8 mouse cellular contexts compared by ENCODE assay signal in genomic region chr3:79071561-79071960, GRCm38 (mm10).
DNase-seq lines count a peak whose midpoint lies in the region; ATAC-seq lines count a peak whose summit lies in the region.

No protein-coding gene starts in this region.

- no peak for ATAC-seq in forebrain, embryonic 11.5 days (replicated peaks; ENCODE audit: low FRiP score)

- H3K36me3 ChIP-seq in forebrain, embryonic 11.5 days (ENCODE audit: control insufficient read depth, insufficient read depth, low read length) = no peaks in the 10 kb centered on the region; the same call in 1 of the 2 replicates

- no peak overlapping the region for H3K4me3 ChIP-seq in forebrain, embryonic 11.5 days (ENCODE audit: low read depth, low read length)

- H3K9ac ChIP-seq in forebrain, embryonic 11.5 days (ENCODE audit: low read length) = no peak overlapping the region

- 63% methylated on average over 6 of the region's 7 CpGs for WGBS in forebrain, embryonic 11.5 days

- H3K9me3 ChIP-seq in forebrain, embryonic 11.5 days (ENCODE audit: control insufficient read depth, low read length) = no peaks in the 10 kb centered on the region

- no peaks in the 10 kb centered on the region for H3K27me3 ChIP-seq in forebrain, embryonic 11.5 days (ENCODE audit: control insufficient read depth, insufficient read depth, low read length)

- H3K27ac ChIP-seq in forebrain, embryonic 11.5 days (ENCODE audit: low read depth, low read length) = no peak overlapping the region

- no peak overlapping the region for H3K4me2 ChIP-seq in forebrain, embryonic 11.5 days (ENCODE audit: low read depth, low read length, severe bottlenecking)

- peak; percentile 8 for DNase-seq in adrenal gland, postnatal 10 days
- no peak for DNase-seq in adrenal gland, adult 8-10 months
- peak; percentile 25 for DNase-seq in right cerebral cortex, postnatal 14 days
- no peak for DNase-seq in right cerebral cortex, postnatal 25 days
- peak; percentile 12 for DNase-seq in induced T-regulatory cell, adult 2 months (ENCODE audit: low read depth)
- peak; percentile 22 for DNase-seq in naive thymus-derived CD4-positive, alpha-beta T cell, adult 2 months (ENCODE audit: low read depth)
- DNase-seq in forebrain, embryonic 11.5 days (ENCODE audit: low spot score) = no peak
- DNase-seq in cerebellum, postnatal 14 days = no peak

- H3K4me1 ChIP-seq in forebrain, embryonic 11.5 days (replicated peaks; ENCODE audit: control insufficient read depth, insufficient read depth, low read length) = no peaks in the 10 kb centered on the region

Comparison
In these comparisons a context has a peak if more than half of its experiments do, and no peak if none do; other contexts are left out.
1. DNase-seq: peak in adrenal gland, postnatal 10 days (single experiment), right cerebral cortex, postnatal 14 days (single experiment), induced T-regulatory cell, adult 2 months (single experiment) and naive thymus-derived CD4-positive, alpha-beta T cell, adult 2 months (single experiment); none in adrenal gland, adult 8-10 months (single experiment), right cerebral cortex, postnatal 25 days (single experiment), forebrain, embryonic 11.5 days (single experiment) and cerebellum, postnatal 14 days (0 of 2).